Mouse (Mus musculus) cortical plate, adult 2 months (tissue): Measurements from ENCODE around the gene Asb18.

ENCODE experiments used
- CTCF ChIP-seq: fragments of 200-500 bp; IDR thresholded peaks from 2 replicates; pipeline ENCODE4 v1.5.1; 2011; ENCODE audit warnings: mild to moderate bottlenecking, control low read depth, low read length; ENCODE audit not compliant: insufficient read depth; ENCODE audit errors: extremely low read depth
- POLR2A ChIP-seq: fragments of 200-500 bp; IDR thresholded peaks from 2 replicates; pipeline ENCODE4 v1.6.1; 2011; ENCODE audit warnings: mild to moderate bottlenecking, low read length, control low read depth; ENCODE audit not compliant: insufficient read depth; ENCODE audit errors: extremely low read depth

GRCm38 (mm10) chr1:89927061-89927661 is 87.3 kb downstream of the Asb18 start:
- TF ChIP-seq CTCF (no peak), POLR2A (no peak)
